Mouse (Mus musculus) bone marrow macrophage, adult 2 months (primary cell): ENCODE results near the gene Ibsp.

Experiments
- CTCF ChIP-seq: IDR thresholded peaks from 2 replicates; pipeline ENCODE4 v1.5.1; 2012; ENCODE audit warnings: low read depth, mild to moderate bottlenecking, low read length, moderate library complexity
- POLR2A ChIP-seq: IDR thresholded peaks from 2 replicates; pipeline ENCODE4 v1.6.1; 2012; ENCODE audit warnings: mild to moderate bottlenecking, low read depth, low read length, borderline replicate concordance

- no peak for TF ChIP-seq CTCF
- no peak for TF ChIP-seq POLR2A
These were observed 58.6 kb downstream of the Ibsp start for GRCm38 (mm10) chr5:104357575-104357974.
